Mouse (Mus musculus) gastrocnemius, postnatal 14 days (tissue): ENCODE measurements around the gene Ep300. TPM values are rescaled to one million over a fixed set of nuclear protein-coding genes. Genes with fewer than 3 reads are reported as not detected.
"Not testable (repeated sequence)": the region's sequence is repeated elsewhere in the genome, so short reads cannot be mapped to it uniquely, and the experiment has no call there.

Source experiments
- DNase-seq: peaks from one replicate; pipeline ENCODE4 v3.0.0; 2021; ENCODE audit warnings: mixed read lengths
- intact Hi-C: fragments of 180-260 bp; cut with DNase I; formaldehyde crosslinking; loops from one replicate; pipeline ENCODE4 v1.15.1; 2025; ENCODE audit warnings: low total_unique reads
- microRNA-seq, 2 experiments: library from miRNA; unstranded; fragments of <30 nt; microRNA quantifications; one replicate each; pipeline ENCODE4 v1.2.0; 2021
- total RNA-seq, 2 experiments: library from RNA; stranded (reverse); gene quantifications; 2 replicates each; pipeline ENCODE4 v1.2.3; 2021

Gene Ep300
- total RNA-seq, 2 experiments from 2014 or later = 28.7 to 30.8 TPM

GRCm38 (mm10) chr15:81694891-81695290, 109.7 kb downstream of the Ep300 start:
- intact Hi-C loops = no loop called here
- no peak for DNase-seq

- intact Hi-C loops = no loop called here
- no peak for DNase-seq
Measured at GRCm38 (mm10) chr15:81697175-81697574, 112.0 kb downstream of the Ep300 start, which contains the start of gene Chadl. Chadl (minus strand) TSS chr15:81697287.

GRCm38 (mm10) chr15:81697847-81698246, 112.7 kb downstream of the Ep300 start:
- no peak for DNase-seq
- intact Hi-C loops = no loop called here

GRCm38 (mm10) chr15:81698532-81698931, 113.4 kb downstream of the Ep300 start:
- intact Hi-C loops = no loop called here
- no peak for DNase-seq

- no peak for DNase-seq
- intact Hi-C loops = no loop called here
Measured at GRCm38 (mm10) chr15:81700161-81700560, 115.0 kb downstream of the Ep300 start.

- intact Hi-C loops = no loop called here
- DNase-seq = no peak
Measured at GRCm38 (mm10) chr15:81700601-81701000, 115.5 kb downstream of the Ep300 start.

DNA sequence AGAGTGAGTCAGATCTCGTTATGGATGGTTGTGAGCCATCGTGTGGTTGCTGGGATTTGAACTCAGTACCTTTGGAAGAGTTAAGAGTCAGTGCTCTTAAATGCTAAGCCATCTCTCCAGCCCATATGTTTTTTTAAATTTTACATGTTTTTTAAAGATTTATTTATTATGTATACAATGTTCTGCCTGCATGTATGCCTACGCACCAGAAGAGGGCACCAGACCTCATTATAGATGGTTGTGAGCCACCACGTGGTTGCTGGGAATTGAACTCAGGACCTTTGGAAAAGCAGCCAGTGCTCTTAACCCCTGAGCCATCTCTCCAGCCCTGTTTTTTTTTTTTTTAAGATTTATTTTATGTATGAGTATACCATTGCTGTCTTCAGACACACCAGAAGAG, 116.2 kb downstream of the Ep300 start:
- DNase-seq, intact Hi-C loops: not testable (repeated sequence)

Small RNA genes lying within 50 kb of the gene (microRNA-seq; reads per million reads assigned to microRNA genes)
- 0 reads per million in 2 experiments for gene Gm23880

Other genes with a start within 250 kb of the Ep300 start
- 10 to 100 TPM; 15.6 to 15.9 TPM for gene Slc25a17, start 224.5 kb upstream of the Ep300 start, total RNA-seq
- gene St13, start 185.3 kb upstream of the Ep300 start, total RNA-seq = 10 to 100 TPM; 77.9 to 98.6 TPM
- 1 to 10 TPM; 6.3 TPM for gene Xpnpep3, start 185.2 kb upstream of the Ep300 start, total RNA-seq
- gene Dnajb7, start 177.1 kb upstream of the Ep300 start, total RNA-seq = not detected
- 100 to 1,000 TPM; 106 to 113 TPM for gene Rbx1, start 119.1 kb upstream of the Ep300 start, total RNA-seq
- gene L3mbtl2, start 78.5 kb downstream of the Ep300 start, total RNA-seq = 1 to 10 TPM; 5.3 to 7.2 TPM
- gene Chadl, start 111.9 kb downstream of the Ep300 start, total RNA-seq = 1 to 10 TPM in 1 of 2 experiments, under 1 TPM in 1; 0.91 to 1.8 TPM
- 10 to 100 TPM; 30.8 to 37.9 TPM for gene Zc3h7b, start 159.7 kb downstream of the Ep300 start, total RNA-seq
- 10 to 100 TPM; 24.8 to 27.8 TPM for gene Rangap1, start 160.2 kb downstream of the Ep300 start, total RNA-seq
- gene Tef, start 217.1 kb downstream of the Ep300 start, total RNA-seq = 100 to 1,000 TPM; 101 to 115 TPM